Mouse (Mus musculus) limb, embryonic 11.5 days (tissue): Measurements from ENCODE around the gene Zfp36l1. TPM values are rescaled to one million over a fixed set of nuclear protein-coding genes. Genes with fewer than 3 reads are reported as not detected.

ENCODE experiments used
- ATAC-seq: fragments of 200-750 bp; cut with Nextera tagmentation; 2 replicates; pipeline ENCODE4 v1.8.0; 2017; ENCODE audit warnings: low read depth; ENCODE audit not compliant: insufficient number of reproducible peaks, low FRiP score, low TSS enrichment
- DNase-seq: peaks from one replicate; pipeline ENCODE4 v3.0.0-alpha.2; 2015; ENCODE audit warnings: low spot score
- H3K27ac ChIP-seq: fragments of 300-500 bp; sonication (generic); replicated peaks from 2 replicates; pipeline ENCODE4 v1.5.1; 2014; ENCODE audit warnings: low read depth, mild to moderate bottlenecking, low read length
- H3K27me3 ChIP-seq: fragments of 300-500 bp; sonication (generic); 2 replicates; pipeline ENCODE4 v1.6.1; 2014; ENCODE audit warnings: mild to moderate bottlenecking, low read length, mixed read lengths; ENCODE audit not compliant: control insufficient read depth, insufficient read depth
- H3K36me3 ChIP-seq: fragments of 300-500 bp; sonication (generic); 2 replicates; pipeline ENCODE4 v1.6.1; 2014; ENCODE audit warnings: mild to moderate bottlenecking, low read length, moderate library complexity, mixed read lengths; ENCODE audit not compliant: control insufficient read depth, insufficient read depth
- H3K4me1 ChIP-seq: fragments of 300-500 bp; sonication (generic); 2 replicates; pipeline ENCODE4 v1.6.1; 2014; ENCODE audit warnings: low read length, mixed read lengths; ENCODE audit not compliant: control insufficient read depth, insufficient read depth
- H3K4me2 ChIP-seq: fragments of 300-500 bp; sonication (generic); 2 replicates; pipeline ENCODE4 v1.6.1; 2014; ENCODE audit warnings: low read depth, mild to moderate bottlenecking, moderate library complexity; ENCODE audit not compliant: severe bottlenecking
- H3K4me3 ChIP-seq: fragments of 300-500 bp; sonication (generic); 2 replicates; pipeline ENCODE4 v1.5.1; 2014; ENCODE audit warnings: low read depth, low read length
- H3K9ac ChIP-seq: fragments of 300-500 bp; sonication (generic); 2 replicates; pipeline ENCODE4 v1.6.1; 2014; ENCODE audit warnings: mild to moderate bottlenecking, low read length
- H3K9me3 ChIP-seq: fragments of 300-500 bp; sonication (generic); 2 replicates; pipeline ENCODE4 v1.6.1; 2016; ENCODE audit warnings: low read length; ENCODE audit not compliant: control insufficient read depth
- WGBS: fragments of 180-500 bp; shearing (Covaris S2); extraction: QIAGEN DNeasy Blood & Tissue Kit; methylation state at CpG from one replicate; pipeline ENCODE4 v1.1.7; 2014; 5-methylcytosine and 5-hydroxymethylcytosine counted together
- polyA plus RNA-seq: library from polyadenylated mRNA; unstranded; fragments of >200 nt; fragmentation: Nextera tagmentation; extraction: Ambion mirVana; gene quantifications from 2 replicates; pipeline ENCODE4 v1.2.1, GENCODE M21; 2014

Zfp36l1 gene
- polyA plus RNA-seq = 140 and 149 TPM in 2 replicates

DNA sequence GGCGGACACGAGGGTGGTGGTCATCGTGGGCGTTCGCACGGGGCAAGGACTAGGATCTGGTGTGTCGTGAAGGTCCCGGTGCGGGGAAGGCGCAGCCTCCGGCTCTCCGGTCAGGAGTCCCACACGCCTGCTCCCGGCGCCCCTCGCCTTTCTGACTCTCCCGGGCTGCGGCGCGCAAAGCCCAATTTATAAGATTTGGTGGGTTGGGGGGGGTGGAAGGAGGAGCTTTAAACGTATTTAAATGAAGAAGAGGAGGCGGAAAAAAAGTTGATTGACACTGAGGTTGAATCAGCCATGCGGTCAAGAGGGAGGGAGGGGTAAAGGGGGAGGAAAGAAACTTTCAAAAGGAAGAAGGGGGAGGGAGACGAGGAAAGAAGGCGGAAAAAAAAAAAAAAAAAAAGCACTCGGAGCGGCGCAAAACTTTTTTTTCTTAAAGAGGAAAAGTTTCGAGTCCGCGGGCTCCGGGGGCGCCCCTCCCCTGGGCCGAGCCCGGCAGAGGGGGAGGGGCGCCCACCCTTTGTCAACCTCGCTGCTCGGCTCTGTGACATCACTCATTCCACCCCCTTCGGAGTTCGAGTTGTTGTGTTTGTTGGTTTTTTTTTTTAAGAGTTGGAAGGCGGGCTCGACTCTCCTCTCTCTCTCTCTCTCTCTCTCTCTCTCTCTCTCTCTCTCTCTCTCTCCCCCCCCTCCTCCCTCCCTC, at the start of gene Zfp36l1:
Zfp36l1 (minus strand) TSS at position 162 of the 700 bp plus-strand sequence.
- H3K9me3 ChIP-seq = no peaks in the 10 kb centered on the region
- H3K27me3 ChIP-seq = no peaks in the 10 kb centered on the region
- under 1% methylated on average over 37 of the region's 42 CpGs for WGBS
- peaks cover 11% of the 10 kb centered on the region; the same call in 1 of the 2 replicates for H3K4me1 ChIP-seq
- H3K27ac ChIP-seq = peak within 1 kb of the TSS; percentile 99
- H3K9ac ChIP-seq = peak within 1 kb of the TSS; percentile 99
- peak within 1 kb of the TSS; percentile 66 for H3K4me3 ChIP-seq
- peaks cover 6% of the 10 kb centered on the region for H3K36me3 ChIP-seq
- ATAC-seq = peak; percentile 77
- H3K4me2 ChIP-seq = peak within 1 kb of the TSS; percentile 88
- DNase-seq = peak; percentile 96

DNA sequence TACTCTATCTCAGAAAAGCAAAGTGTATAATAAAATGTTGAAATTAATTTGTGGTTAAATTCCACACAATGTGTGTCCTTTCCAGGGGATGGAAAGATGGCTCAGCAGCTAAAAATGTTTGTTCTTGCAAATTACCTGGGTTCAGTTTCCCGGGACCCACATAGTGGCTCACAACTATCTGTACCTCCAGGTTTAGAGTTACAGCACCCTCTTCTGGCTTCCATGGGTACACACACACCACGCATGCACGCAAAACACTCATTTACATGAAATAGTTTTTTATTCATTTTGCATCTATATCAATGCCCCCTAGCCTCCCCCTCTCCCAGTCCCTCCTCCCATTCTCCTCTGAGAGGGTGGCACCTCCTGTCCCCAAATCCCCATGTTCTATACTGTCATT, 49.6 kb upstream of the Zfp36l1 start:
- Histone ChIP-seq H3K9ac (no peak overlapping the region), H3K36me3 (no peaks in the 10 kb centered on the region), H3K4me2 (no peak overlapping the region), H3K27me3 (no peaks in the 10 kb centered on the region), H3K27ac (no peak overlapping the region), H3K4me1 (no peaks in the 10 kb centered on the region), H3K9me3 (no peaks in the 10 kb centered on the region), H3K4me3 (no peak overlapping the region)
- DNase-seq = no peak
- 77% methylated on average over 3 of the region's 3 CpGs for WGBS
- no peak for ATAC-seq

DNA sequence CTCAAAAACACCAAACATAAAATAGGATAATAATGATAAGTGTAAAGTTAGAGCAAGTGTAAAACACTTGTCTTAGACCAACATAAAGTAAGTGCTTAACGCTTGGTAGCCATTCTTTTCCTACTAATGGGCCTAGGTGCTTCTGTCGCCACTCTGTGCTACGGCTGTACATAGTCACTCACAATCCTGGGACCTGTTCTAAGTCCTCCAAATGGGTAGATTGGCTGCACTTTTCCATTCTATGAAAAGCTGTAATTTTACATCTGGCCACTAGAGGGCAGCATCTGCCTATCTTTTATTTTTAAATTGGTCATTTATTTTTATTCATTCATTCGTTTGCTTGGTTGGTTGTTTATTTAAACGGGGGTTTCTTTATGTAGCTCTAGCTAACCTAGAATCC, 44.9 kb upstream of the Zfp36l1 start:
- no peaks in the 10 kb centered on the region for H3K4me1 ChIP-seq
- H3K27me3 ChIP-seq = no peaks in the 10 kb centered on the region
- ATAC-seq (no peak), DNase-seq (no peak)
- no peak overlapping the region for H3K27ac ChIP-seq
- 15% methylated on average over 5 of the region's 5 CpGs for WGBS
- no peak overlapping the region for H3K9ac ChIP-seq
- H3K9me3 ChIP-seq = no peaks in the 10 kb centered on the region
- no peak overlapping the region for H3K4me3 ChIP-seq
- no peak overlapping the region for H3K4me2 ChIP-seq
- no peaks in the 10 kb centered on the region for H3K36me3 ChIP-seq

DNA sequence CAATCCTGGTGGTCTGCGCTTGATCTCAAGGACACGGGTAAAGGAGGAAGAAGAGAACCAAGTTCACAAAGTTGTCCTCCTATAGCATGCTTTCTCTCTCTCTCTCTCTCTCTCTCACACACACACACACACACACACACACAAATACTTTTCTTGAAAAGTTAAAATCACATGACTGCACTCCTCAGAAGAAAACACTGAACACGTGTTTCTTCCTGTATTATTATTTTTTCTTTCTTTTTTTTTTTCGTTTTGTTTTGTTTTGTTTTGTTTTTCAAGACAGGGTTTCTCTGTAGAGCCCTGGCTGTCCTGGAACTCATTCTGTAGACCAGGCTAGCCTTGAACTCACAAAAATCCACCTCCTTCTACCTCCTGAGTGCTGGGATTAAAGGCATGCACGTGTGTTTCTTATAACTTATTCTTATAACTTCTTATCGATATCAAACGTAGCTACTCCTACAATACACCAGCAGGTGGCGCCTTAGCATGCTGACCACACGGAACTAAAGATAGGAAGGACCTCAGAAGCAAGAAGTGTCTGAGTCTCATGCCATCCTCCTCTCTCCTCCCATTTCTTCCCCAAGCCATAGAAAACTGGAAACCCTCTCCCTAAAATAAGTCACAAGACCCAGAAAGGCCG, 41.0 kb upstream of the Zfp36l1 start:
- Histone ChIP-seq H3K4me1 (no peaks in the 10 kb centered on the region), H3K27ac (no peak overlapping the region), H3K4me3 (no peak overlapping the region), H3K9me3 (no peaks in the 10 kb centered on the region), H3K9ac (no peak overlapping the region), H3K27me3 (no peaks in the 10 kb centered on the region), H3K4me2 (no peak overlapping the region), H3K36me3 (no peaks in the 10 kb centered on the region)
- DNase-seq (peak; percentile 70), ATAC-seq (no peak)
- WGBS = 41% methylated on average over 10 of the region's 10 CpGs

DNA sequence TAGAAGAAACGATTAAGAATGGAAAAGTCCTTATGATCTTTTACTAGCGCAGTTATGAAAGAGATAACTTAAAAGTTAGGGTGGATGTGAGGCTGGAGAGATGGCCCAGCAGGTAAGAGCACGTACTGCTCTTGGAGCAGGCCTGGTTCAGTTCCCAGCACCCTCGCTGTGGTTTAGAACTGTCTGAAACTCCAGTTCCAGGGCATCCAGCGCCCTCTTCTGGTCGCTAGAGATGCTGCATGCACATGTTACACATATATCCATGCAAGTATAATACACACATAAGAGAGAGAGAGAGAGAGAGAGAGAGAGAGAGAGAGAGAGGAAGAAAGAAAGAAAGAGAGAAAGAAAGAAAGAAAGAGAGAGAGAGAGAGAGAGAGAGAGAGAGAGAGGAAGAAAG, 40.3 kb upstream of the Zfp36l1 start:
- Histone ChIP-seq H3K9me3 (no peaks in the 10 kb centered on the region), H3K36me3 (no peaks in the 10 kb centered on the region), H3K4me1 (no peaks in the 10 kb centered on the region), H3K4me3 (no peak overlapping the region), H3K9ac (no peak overlapping the region), H3K4me2 (no peak overlapping the region), H3K27ac (no peak overlapping the region), H3K27me3 (no peaks in the 10 kb centered on the region)
- DNase-seq (no peak), ATAC-seq (no peak)
- WGBS = 83% methylated on average over 6 of the region's 6 CpGs

DNA sequence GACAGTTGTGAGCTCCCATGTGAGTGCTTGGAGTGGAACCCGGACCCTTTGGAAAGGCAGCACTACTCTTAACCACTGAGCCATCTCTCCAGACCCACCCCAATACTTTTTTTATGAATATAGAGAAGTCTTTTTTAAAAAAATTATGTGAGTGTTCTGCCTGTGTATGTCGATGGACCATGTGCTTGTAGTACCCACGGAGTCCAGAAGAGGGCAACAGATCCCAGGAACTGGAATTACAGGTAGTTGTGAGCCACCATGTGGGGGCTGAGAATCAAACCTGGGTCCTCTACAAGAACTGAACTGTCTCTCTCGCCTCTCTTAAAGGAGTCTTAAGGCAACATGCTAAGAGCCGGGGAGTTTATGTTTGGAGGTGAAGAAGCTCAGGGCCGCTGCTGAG, 39.0 kb upstream of the Zfp36l1 start:
- no peaks in the 10 kb centered on the region for H3K4me1 ChIP-seq
- ATAC-seq = no peak
- no peaks in the 10 kb centered on the region for H3K27me3 ChIP-seq
- no peak overlapping the region for H3K27ac ChIP-seq
- H3K4me3 ChIP-seq = no peak overlapping the region
- no peak overlapping the region for H3K9ac ChIP-seq
- H3K36me3 ChIP-seq = no peaks in the 10 kb centered on the region
- H3K9me3 ChIP-seq = no peaks in the 10 kb centered on the region
- 88% methylated on average over 6 of the region's 6 CpGs for whole genome bisulfite sequencing
- DNase-seq = peak; percentile 34
- H3K4me2 ChIP-seq = no peak overlapping the region

DNA sequence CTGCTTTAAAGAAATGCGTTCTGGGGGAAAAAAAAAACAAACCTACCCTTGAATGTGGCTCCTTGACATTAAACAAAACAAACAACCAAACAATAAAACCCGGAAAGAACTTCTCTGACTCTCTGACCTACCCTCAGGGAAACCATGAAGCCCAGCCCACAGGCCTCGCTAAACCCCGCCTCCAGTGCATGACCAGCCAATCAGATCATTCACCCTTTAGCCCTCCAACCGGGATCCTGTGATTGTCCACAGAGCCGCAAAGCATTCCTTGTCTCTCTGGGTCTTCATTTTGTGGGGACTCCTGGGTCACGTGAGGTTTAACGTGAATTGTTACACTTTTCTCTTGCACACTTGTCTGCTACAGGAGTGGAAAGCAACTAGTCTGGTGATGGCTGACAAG, 37.8 kb upstream of the Zfp36l1 start:
- H3K4me1 ChIP-seq = no peaks in the 10 kb centered on the region
- ATAC-seq = no peak
- no peak overlapping the region for H3K9ac ChIP-seq
- H3K9me3 ChIP-seq = no peaks in the 10 kb centered on the region
- H3K36me3 ChIP-seq = no peaks in the 10 kb centered on the region
- H3K27ac ChIP-seq = no peak overlapping the region
- no peaks in the 10 kb centered on the region for H3K27me3 ChIP-seq
- no peak overlapping the region for H3K4me3 ChIP-seq
- 20% methylated on average over 8 of the region's 8 CpGs for WGBS
- 0 out of 2 replicates have a peak overlapping the region, but pooled peaks have one; percentile 20 for H3K4me2 ChIP-seq
- peak; percentile 63 for DNase-seq

DNA sequence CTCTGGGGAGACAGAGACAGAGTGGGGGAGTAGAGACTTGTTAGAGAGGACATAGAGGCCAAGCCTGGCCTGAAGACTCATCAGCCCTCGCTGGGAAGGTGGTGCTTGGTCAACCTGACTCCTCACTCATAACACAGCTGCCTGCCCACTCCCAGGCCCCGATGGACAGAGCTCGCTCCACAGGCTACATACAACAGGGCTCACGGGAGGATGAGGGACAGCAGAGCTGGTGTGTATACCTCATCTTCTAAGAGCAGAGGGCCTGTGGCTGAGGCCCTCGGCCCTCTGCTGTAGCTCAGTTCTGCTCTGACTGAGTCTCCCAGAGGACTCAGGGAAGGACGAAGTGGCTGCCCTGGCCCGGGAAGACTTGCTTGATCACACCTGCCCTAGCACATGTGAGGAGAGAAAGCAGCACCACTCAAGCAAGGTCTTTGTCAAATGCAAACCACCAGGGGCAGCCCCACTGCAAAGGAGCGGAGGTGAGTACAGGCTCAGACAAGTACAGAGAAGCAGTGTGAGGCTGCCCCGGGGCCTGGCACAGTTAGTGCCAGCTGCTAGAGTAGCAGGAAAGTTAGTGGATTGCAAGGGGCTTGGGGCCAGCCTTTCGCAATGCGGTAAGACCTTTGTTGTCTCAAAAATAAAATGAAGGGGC, 34.9 kb upstream of the Zfp36l1 start:
- WGBS = 81% methylated on average over 11 of the region's 11 CpGs
- Histone ChIP-seq H3K9me3 (no peaks in the 10 kb centered on the region), H3K27me3 (no peaks in the 10 kb centered on the region), H3K9ac (no peak overlapping the region), H3K4me1 (no peaks in the 10 kb centered on the region), H3K4me2 (no peak overlapping the region), H3K36me3 (no peaks in the 10 kb centered on the region), H3K4me3 (no peak overlapping the region), H3K27ac (no peak overlapping the region)
- no peak for ATAC-seq
- DNase-seq = no peak
